Mouse (Mus musculus): ENCODE measurements around the gene Narfl. TPM values are rescaled to one million over a fixed set of nuclear protein-coding genes. Genes with fewer than 3 reads are reported as not detected.

The Narfl gene
- polyA plus RNA-seq, 1 experiment = 40.5 TPM

- H3K27ac ChIP-seq (replicated peaks; ENCODE audit: low read depth, low read length) = no peak overlapping the region
- no peaks in the 10 kb centered on the region for H3K4me1 ChIP-seq (ENCODE audit: control insufficient read depth, insufficient read depth, insufficient read length, low read length)
- peak overlapping the region; percentile 1; the same call in 1 of the 2 replicates for H3K4me3 ChIP-seq (ENCODE audit: insufficient read depth, low read depth, low read length)
Observed at GRCm38 (mm10) chr17:25808028-25808427, 34.5 kb downstream of the Narfl start.

GRCm38 (mm10) chr17:25808789-25809605, 35.4 kb downstream of the Narfl start, which contains the start of gene Fbxl16:
Fbxl16 (plus strand) TSS chr17:25809085.
- H3K4me1 ChIP-seq (ENCODE audit: control insufficient read depth, insufficient read depth, insufficient read length, low read length) = no peaks in the 10 kb centered on the region
- peak within 1 kb of the TSS; percentile 56 for H3K4me3 ChIP-seq (ENCODE audit: insufficient read depth, low read depth, low read length)
- no peak within 1 kb of the TSS for H3K27ac ChIP-seq (replicated peaks; ENCODE audit: low read depth, low read length)

- H3K4me1 ChIP-seq (ENCODE audit: control insufficient read depth, insufficient read depth, insufficient read length, low read length) = no peaks in the 10 kb centered on the region
- H3K27ac ChIP-seq (replicated peaks; ENCODE audit: low read depth, low read length) = no peak overlapping the region
- peak overlapping the region; percentile 56 for H3K4me3 ChIP-seq (ENCODE audit: insufficient read depth, low read depth, low read length)
Observed at GRCm38 (mm10) chr17:25809606-25810340, 36.2 kb downstream of the Narfl start.

GRCm38 (mm10) chr17:25810890-25811289, 37.3 kb downstream of the Narfl start:
- H3K27ac ChIP-seq (replicated peaks; ENCODE audit: low read depth, low read length) = no peak overlapping the region
- no peaks in the 10 kb centered on the region for H3K4me1 ChIP-seq (ENCODE audit: control insufficient read depth, insufficient read depth, insufficient read length, low read length)
- no peak overlapping the region for H3K4me3 ChIP-seq (ENCODE audit: insufficient read depth, low read depth, low read length)

- Histone ChIP-seq H3K4me3 (ENCODE audit: insufficient read depth, low read depth, low read length) (no peak overlapping the region), H3K4me1 (ENCODE audit: control insufficient read depth, insufficient read depth, insufficient read length, low read length) (no peaks in the 10 kb centered on the region), H3K27ac (replicated peaks; ENCODE audit: low read depth, low read length) (no peak overlapping the region)
Observed at GRCm38 (mm10) chr17:25813471-25813870, 39.9 kb downstream of the Narfl start.

GRCm38 (mm10) chr17:25817662-25818061, 44.1 kb downstream of the Narfl start:
- Histone ChIP-seq H3K4me3 (ENCODE audit: insufficient read depth, low read depth, low read length) (no peak overlapping the region), H3K4me1 (ENCODE audit: control insufficient read depth, insufficient read depth, insufficient read length, low read length) (no peaks in the 10 kb centered on the region), H3K27ac (replicated peaks; ENCODE audit: low read depth, low read length) (no peak overlapping the region)

- H3K27ac ChIP-seq (replicated peaks; ENCODE audit: low read depth, low read length) = no peak overlapping the region
- H3K4me1 ChIP-seq (ENCODE audit: control insufficient read depth, insufficient read depth, insufficient read length, low read length) = peaks cover 4% of the 10 kb centered on the region
- no peak overlapping the region for H3K4me3 ChIP-seq (ENCODE audit: insufficient read depth, low read depth, low read length)
Observed at GRCm38 (mm10) chr17:25818851-25819780, 45.5 kb downstream of the Narfl start.

- Histone ChIP-seq H3K4me3 (ENCODE audit: insufficient read depth, low read depth, low read length) (peak within 1 kb of the TSS; percentile 81), H3K4me1 (ENCODE audit: control insufficient read depth, insufficient read depth, insufficient read length, low read length) (peaks cover 12% of the 10 kb centered on the region), H3K27ac (replicated peaks; ENCODE audit: low read depth, low read length) (peak within 1 kb of the TSS; percentile 48; the same call in 1 of the 2 replicates)
Observed at GRCm38 (mm10) chr17:25823452-25823851, 49.9 kb downstream of the Narfl start, which contains the start of gene Wdr24. Wdr24 (plus strand) TSS chr17:25823627.

- Histone ChIP-seq H3K27ac (replicated peaks; ENCODE audit: low read depth, low read length) (no peak overlapping the region), H3K4me3 (ENCODE audit: insufficient read depth, low read depth, low read length) (peak overlapping the region; percentile 81)
Observed at GRCm38 (mm10) chr17:25824362-25825142, 51.0 kb downstream of the Narfl start.

GRCm38 (mm10) chr17:25825311-25825710, 51.7 kb downstream of the Narfl start:
- Histone ChIP-seq H3K27ac (replicated peaks; ENCODE audit: low read depth, low read length) (no peak overlapping the region), H3K4me1 (ENCODE audit: control insufficient read depth, insufficient read depth, insufficient read length, low read length) (peaks cover 17% of the 10 kb centered on the region), H3K4me3 (ENCODE audit: insufficient read depth, low read depth, low read length) (no peak overlapping the region)

More at GRCm38 (mm10) chr17:25824362-25825142, 51.0 kb downstream of the Narfl start:
- peaks cover 15% of the 10 kb centered on the region for H3K4me1 ChIP-seq (ENCODE audit: control insufficient read depth, insufficient read depth, insufficient read length, low read length)

- Histone ChIP-seq H3K27ac (replicated peaks; ENCODE audit: low read depth, low read length) (no peak overlapping the region), H3K4me3 (ENCODE audit: insufficient read depth, low read depth, low read length) (no peak overlapping the region), H3K4me1 (ENCODE audit: control insufficient read depth, insufficient read depth, insufficient read length, low read length) (peaks cover 17% of the 10 kb centered on the region)
Observed at GRCm38 (mm10) chr17:25825984-25826570, 52.5 kb downstream of the Narfl start.

- H3K4me1 ChIP-seq (ENCODE audit: control insufficient read depth, insufficient read depth, insufficient read length, low read length) = peaks cover 24% of the 10 kb centered on the region
- no peak overlapping the region for H3K27ac ChIP-seq (replicated peaks; ENCODE audit: low read depth, low read length)
- no peak overlapping the region for H3K4me3 ChIP-seq (ENCODE audit: insufficient read depth, low read depth, low read length)
Observed at GRCm38 (mm10) chr17:25827011-25827410, 53.4 kb downstream of the Narfl start.

GRCm38 (mm10) chr17:25827546-25828222, 54.1 kb downstream of the Narfl start:
- peaks cover 25% of the 10 kb centered on the region for H3K4me1 ChIP-seq (ENCODE audit: control insufficient read depth, insufficient read depth, insufficient read length, low read length)

More at GRCm38 (mm10) chr17:25827546-25828222, 54.1 kb downstream of the Narfl start:
- no peak overlapping the region for H3K27ac ChIP-seq (replicated peaks; ENCODE audit: low read depth, low read length)
- H3K4me3 ChIP-seq (ENCODE audit: insufficient read depth, low read depth, low read length) = no peak overlapping the region
